Mouse (Mus musculus) gastrocnemius, adult 8-10 months (tissue): ENCODE measurements around the gene Arhgdia. TPM values are rescaled to one million over a fixed set of nuclear protein-coding genes. Genes with fewer than 3 reads are reported as not detected.

ENCODE experiments used
- DNase-seq, 2 experiments: peaks; one replicate each; pipeline ENCODE4 v3.0.0; 2022; ENCODE audit warnings: low spot score in 2 of 2
- total RNA-seq, 4 experiments: library from RNA; stranded (reverse); gene quantifications; 2 replicates each; pipeline ENCODE4 v1.2.4; 2022

Arhgdia gene
- total RNA-seq: 10 to 100 TPM; 74.3 to 86.2 (median 80.7) TPM

DNA sequence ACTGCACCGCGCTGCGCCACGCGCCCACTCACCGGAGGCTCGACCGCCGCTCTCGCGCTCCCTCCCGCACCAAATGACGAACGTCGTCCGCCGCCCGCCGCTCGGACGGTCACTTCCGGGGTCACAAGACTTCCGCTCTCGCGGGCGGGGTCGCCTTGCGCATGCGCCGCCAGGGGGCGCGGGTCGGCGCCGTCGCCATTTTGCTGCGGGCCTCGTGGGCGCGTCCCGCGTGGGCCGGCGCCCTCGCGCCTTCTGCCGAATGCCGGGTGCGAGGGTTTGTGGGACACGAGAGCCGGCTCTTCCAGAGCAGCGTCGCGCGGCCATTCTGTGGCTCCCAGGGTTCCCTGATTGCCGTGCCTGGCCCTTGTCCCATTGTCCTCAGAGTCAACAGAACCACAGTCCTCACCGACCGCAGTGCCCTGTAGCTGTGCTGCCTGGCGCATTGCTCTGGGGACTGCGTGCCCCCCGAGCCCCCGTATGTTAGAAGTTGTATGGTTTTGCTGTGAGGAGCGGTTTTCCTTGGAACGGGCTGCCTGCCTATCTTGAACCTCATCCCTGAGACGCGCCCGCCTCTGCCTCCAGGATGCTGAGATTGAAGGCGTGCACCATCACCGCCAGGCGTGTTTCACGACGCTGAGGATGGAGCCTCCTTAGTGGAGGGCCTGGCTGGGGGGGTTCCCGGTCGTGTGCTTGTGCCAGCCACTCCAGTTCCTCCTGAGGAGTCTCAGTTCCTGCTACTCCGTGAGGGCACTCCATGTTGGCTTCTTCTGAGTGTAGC, at the start of gene Arhgdia:
Arhgdia (minus strand) TSS at position 135 of the 778 bp plus-strand sequence.
- DNase-seq: peak; percentile 72 to 84

DNA sequence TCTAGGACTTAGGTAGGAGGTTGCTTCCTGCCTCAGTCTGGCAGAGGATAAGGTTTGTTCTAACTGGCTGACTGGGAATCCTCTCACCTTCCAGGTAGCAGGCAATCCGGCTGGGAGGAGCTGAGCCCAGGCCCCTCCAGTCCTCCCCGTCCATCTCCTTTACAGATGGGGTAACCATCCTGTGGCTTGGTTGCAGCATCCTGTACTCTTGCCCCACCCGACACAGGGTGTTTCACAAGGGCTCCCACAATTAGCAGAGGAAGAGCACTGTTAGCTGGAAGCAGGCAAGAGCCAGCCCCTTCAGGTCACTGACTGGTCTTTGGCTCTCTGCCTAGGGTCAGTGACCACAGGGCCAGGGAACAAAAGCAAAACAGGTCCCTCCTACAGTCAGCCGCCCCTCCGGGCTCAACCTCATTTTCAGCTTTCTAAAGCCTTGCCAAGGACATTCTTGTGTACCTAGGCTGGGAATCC, 49.0 kb upstream of the Arhgdia start:
- no peak for DNase-seq

DNA sequence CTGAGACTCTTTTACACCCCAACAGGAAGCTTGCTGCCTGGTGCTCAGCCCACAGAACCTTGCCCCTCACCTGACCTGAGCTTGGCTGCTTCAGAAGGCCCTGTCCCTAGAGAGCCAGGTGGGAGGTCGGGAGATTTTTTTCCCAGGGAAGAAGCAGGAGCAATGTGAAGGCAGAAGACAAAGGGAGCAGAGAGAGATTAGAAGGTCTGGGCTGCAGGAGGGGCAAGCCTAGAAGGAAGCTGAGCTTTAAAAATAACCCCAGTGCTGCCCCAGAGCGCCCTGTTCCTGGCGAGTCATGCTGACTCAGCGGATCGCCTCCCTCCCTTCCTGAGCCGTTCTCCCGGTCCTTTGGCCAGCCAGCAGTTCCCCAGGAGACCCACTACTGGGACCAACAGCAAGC, 48.5 kb upstream of the Arhgdia start:
- peak; percentile 57 to 71 for DNase-seq

DNA sequence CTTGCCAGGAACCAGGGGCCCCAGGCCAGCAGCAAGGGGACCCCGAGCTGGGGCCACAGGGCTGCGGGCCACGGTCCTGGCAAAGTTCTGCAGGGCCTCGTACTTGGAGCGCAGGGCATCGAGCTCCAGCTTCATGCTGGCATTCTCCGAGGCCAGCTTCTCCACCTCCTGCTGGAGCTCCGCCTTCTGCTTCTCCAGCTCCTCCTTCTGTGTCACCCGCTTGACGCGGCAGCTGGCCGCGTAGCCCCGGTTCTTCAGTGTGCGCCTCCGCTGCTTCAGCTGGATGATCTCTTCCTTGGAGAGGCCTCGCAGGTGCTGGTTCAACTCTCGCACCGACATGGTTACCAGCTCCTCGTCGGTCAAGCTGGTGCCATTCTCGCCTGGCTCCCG, 47.9 kb upstream of the Arhgdia start:
- DNase-seq: peak in 1 of 2 experiments; percentile 54

DNA sequence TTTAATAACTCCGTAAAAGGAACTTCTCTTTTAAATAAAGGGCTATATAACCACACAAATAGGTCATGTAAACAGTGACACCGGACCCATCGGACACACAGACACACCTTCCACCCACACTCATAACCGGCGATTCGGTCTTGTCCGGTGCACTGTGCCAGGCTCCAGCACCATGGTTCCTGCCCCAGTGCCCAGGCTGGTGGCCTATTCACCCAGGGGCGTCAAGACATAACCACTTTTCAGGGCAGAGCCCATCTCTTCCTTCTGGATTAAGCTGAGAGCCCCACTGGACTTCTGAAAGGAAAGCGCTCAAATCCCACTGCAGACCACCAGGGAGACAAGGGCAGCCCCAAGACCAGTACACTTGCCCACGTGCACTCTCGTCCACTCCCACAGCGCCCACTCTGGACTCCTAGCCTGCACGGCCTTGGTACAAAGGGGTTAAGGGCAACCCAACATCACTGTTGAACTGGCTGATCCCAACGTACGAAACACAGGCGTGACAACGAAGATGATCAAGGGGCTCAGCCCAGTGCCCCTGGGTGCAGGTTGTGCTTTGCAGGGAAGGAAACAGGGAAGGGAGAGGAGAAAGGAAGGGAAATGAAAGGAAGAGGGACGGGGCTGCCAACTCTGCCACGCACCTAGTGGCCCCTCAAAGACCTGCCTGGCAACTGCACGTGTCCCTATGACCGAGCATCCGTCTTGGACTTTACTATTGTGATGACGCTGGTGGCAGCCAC, 47.3 kb upstream of the Arhgdia start:
- no peak for DNase-seq

DNA sequence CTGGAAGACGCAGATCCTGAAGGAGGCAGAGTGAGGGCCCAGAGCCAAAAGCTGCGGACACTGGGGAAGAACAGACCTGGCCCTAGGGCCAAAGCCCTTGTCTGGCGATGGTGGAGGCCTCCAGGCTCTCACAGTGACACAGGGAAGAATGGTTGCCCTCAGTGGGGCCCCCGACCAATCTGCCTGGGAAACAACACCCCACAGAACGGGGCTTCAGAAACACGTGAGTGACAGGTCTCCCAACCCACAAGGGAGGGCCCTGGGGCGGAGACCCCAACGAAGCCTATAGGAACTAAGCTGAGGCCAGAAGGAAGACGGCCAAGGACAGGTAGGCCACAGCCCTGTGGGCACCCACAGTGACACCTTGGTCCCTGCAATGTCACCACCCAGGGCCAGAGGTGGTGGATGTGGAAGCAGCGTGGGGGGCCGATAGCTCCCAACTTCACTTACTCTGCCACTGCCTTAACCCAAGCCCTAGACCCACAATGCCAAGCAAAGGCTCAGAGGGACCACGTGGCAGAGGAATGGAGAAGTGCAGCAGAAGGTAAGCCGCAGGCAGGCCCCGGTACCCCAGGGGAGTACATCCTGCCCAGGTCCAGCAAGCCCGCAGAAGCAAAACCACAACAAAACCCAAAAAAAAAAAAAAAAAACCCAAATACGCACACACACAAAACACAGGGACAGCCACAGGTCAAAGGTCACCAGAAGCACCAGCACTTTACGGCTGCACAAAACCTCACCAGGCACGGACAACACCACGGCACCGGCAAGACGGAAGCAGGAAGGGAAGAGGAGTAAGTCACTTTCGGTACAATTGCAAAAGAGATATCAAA, 46.3 kb upstream of the Arhgdia start:
- no peak for DNase-seq

DNA sequence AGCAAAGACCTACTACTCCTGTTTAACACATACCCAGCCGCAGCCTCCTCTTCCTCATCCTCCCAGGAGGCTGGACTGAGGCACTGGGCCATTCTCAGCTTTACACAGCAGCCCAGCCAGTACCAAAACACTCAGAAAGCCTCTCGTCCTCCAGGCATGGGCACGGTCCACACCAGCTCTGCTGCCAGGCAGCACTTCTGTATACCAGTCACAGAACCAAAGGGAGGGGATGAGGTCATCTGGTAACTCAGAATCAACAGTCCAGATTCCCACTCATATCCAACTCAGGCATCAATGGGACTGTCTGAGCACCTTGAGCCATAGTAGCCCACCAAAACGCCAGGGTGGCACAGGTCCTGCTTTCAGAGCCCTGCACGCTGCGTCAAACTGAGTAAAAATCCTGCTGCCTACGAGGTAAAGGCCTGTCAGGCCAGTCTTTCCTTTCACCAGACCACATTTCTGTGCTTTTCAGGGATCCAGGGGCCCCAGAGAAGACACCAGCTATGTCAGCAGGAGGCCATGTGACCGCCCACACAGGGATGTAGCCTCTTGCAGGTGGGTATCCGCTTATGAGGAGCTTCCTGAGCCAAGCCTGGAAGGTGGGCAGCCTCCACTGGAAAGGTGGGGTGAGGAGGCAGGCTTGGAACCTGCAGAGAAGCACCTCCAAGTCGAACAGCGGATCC, 45.5 kb upstream of the Arhgdia start:
- no peak for DNase-seq

DNA sequence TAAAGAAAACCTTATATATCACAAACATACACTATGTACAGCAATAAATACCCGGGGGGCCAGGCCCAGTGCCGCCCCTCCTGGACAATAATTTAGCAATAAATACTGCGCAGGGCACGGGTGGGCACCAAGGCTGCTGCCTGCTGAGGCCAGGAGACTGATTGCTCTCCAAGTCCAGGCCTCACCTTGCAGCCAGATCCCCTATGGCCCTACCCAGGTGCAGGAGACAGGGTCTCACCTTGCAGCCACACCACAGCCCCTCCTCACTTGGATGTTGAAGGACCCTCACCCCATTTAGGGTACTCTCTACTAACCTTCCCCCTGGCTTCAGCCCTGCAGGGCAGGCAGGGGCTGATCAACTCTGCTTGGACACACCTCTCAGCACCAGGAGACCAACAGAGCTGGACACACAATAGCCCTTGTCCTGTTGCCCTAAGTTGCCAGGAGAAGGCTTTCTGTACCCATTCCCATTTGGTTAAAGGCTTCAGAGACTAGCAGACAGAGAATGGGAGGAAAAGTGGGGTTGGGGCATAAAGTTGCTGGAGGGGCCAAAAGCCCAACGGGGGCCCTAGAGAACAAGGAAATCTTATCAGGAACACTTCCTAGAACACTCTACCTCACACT, 43.8 kb upstream of the Arhgdia start, which contains the start of gene Sirt7:
Sirt7 (minus strand) TSS at position 89 of the 624 bp plus-strand sequence.
- DNase-seq: no peak

DNA sequence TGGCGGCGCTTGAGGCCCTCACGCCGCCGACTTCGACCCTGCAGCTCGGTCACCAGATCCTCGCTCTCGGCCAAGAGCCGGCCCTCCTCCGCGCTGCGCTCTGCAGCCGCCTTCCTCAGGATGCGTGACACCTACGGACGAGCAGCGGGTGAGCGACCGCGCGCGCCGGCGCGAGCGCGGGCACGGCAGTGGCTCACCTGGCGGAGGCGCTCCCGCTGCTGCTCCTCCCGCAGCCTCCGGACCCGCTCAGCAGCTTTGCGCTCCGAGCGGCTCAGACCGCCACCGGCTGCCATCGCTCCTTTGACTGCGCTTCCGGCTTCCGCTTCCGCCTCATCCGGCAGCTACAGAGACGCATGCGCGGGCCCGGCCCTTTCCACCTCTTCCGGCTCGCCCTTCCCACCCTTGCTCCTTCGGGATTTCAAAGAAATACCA, 43.3 kb upstream of the Arhgdia start:
- peak; percentile 66 to 81 for DNase-seq

DNA sequence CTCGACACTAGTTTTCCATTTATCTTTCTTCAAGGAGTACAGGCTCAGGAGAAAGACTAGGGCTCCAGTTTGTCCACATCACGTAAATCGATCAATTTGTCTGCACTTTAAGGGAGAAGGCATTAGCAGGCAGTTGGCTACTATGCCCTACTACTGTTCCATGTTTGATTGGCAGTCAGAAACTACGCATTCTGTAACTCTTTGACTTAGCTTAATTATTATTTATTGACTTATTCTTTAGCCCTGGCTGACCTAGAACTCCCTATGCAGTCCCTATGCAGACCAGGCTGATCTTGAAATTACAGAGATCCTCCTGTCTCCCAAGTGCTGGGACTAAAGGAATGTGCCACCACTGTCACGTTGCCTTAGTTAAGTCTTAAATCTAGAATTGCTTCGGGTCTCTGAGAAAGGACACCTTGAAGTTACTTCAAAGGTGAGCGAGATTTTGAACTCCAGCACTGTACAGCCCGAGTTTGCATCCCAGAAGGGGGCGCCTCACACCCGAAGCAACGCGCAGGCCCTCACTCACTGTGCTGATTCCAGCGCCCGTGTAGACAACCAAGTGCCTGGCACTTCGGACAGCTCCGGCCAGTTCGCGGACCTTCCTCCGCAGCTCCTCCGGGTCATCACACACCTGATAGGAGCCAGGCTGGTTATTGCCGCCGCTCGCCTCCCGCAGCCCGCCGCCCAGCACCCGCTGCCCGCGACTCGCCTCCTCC, 42.7 kb upstream of the Arhgdia start:
- DNase-seq: peak in 1 of 2 experiments; percentile 46

DNA sequence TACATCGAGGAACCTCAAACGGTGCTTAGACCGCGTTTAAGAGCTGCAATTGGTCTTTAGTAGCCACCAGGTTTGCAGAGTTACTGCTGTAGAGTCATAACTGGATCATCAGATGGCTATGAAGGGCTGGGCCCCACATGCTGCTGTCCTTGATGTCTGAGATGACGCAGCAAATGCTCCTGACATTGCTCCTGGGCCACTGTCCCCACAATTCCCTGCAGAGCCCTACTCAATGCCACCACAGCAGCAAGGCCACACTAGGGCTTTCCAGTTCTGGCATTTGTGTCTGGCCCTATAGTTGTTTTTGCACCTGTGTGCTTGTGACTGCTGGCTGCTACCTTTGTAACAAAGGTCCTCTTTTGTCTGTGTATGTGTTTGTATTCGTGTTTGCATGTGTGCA, 41.4 kb upstream of the Arhgdia start:
- DNase-seq: no peak

DNA sequence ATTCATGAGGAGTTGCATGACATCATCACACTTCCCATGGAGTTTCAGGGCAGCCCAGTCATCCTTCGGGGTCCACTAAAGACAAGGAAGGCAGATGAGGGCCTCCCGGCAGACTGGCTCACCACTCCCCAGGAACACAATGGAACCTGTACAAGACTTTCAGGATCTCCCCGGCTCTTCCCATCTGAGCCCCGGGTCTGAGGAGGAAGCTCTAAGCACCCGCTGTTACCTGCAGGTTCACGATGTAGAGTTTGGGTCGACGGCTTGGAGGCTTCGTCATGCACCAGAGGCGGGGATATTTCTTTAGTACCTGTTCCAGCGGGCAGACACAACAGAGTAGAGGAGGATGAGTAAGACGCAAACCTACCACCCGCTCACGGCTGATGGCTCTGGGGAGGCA, 38.8 kb upstream of the Arhgdia start:
- no peak for DNase-seq

DNA sequence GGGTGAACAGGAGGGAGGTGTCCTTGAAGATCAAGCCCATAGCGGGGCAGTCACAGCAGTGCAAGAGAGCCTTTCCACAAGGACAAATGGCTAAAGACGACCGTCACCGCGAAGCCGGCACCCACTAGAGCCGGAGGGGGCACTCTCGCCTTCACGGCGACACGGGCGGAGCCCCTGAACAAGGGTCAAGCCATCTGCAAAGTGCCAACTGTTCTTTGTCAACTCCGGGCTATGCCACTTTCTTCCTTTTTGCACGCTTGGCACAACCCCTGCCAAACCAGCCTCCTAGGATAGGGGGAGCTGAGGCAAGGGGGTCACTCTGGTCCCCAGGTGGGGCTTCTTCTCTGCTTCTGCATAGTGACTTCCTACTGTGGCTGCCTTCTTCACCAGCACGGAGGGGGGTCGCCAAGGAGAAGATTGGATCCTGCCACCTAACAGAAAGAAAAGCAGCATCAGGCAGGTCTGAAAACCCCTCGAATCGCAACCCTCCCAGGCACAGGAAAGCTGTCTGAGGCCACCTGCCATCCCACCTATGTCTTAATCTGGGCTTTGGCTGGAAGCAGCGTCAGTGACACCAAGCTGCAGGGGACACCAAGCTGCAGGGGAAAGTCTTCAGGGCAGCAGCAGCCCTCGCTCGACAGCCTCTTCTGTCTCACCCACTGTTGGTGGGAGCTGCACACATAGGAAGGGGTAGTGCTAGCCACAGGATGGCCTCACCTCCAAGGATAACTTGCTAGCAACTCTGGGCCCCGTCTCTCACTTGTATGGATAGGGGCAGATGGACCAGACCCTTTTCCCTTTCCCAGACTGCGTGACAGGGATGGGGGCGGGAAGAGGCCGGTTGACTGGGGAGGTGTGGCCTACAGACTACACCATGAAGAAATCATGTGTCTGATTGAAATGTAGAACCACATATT, 37.5 kb upstream of the Arhgdia start:
- no peak for DNase-seq

DNA sequence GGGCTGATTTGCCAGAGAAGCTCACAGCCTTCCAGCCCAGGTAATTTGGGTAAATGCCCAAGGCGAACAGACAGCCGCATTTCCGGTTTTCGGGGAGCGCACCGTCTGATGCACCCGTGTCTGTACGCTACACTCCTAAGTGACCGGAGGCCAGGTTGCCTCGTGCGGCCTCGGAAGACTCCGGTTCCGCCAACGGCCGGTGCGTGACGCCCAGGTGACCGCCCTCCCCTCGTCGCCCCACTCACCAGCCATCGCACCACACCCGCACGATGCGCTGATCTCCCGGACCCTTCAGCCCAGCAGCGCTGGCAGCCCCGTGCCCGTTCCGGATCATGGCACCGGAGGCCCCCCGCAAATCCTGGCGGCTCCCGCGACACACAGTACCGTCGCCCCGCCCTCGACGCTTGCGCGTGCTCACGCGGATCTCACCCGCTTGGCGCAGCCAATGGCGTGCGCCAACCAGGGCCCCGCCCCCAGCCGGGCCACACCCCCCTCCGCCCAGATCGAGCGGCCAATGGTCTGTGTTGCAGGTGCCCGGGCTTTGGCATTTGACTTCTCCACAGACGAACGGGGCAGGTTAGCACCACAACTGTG, 36.2 kb upstream of the Arhgdia start, which contains the start of gene Pcyt2:
Pcyt2 (minus strand) TSS at position 418 of the 594 bp plus-strand sequence.
- DNase-seq: peak; percentile 89 to 93

DNA sequence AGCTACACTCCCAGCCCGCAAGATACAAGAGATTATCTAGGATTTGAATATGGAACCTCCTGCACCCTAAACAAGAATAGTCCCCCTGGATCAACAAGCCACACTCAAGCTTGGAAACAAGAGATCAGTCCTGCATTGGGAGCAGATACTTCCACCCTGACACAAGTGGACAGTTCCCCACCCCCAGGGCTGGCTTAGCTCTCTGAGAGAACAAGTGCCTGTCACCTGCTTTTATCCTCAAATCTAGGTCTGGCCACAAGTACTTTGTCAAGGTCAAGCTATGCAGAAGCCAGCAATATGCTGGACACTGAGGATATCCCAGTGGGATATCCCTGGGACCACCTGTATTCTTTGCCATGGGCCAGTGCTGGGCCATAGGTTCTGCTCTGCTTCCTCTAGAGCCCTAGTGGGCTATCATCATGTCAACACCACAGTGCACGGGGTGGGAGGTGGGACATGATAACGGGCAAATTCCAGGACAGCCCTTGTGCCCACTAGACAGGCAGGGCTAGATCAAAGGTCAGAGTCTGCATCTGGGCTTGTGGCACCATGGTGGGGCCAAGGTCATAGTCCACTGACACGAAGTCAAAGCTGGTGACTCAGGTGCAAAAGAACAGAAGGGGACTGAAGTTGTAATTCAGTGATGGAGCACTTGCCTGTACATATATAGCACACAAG, 35.3 kb upstream of the Arhgdia start:
- DNase-seq: no peak

DNA sequence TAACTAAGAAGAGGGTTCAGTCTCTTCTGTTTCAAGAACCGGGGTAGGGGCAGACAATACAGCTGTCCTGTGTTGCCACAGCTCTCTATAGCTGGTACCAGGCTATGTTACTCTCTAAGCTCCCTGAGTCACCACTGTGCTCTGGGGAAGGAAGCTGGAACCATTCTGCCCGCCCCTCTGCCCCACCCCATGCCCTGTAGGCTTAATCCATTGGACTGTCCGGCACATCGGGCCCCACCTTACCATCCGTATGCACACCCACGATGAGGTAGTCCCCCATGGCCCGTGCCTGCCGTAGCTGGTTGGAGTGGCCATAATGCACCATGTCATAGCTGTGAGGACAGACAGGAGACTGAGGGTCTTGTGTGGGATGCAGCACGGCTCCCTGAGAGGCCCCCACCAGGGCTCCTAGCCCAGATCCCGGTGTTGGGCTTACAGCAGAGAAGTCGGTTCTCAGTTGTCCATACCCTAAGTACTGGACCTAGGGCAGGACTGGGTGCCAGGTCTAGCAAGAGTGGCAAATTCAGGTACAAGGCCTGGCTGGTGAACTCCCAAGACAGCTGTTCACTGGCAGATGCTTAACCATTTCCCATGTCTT, 34.3 kb upstream of the Arhgdia start:
- no peak for DNase-seq

DNA sequence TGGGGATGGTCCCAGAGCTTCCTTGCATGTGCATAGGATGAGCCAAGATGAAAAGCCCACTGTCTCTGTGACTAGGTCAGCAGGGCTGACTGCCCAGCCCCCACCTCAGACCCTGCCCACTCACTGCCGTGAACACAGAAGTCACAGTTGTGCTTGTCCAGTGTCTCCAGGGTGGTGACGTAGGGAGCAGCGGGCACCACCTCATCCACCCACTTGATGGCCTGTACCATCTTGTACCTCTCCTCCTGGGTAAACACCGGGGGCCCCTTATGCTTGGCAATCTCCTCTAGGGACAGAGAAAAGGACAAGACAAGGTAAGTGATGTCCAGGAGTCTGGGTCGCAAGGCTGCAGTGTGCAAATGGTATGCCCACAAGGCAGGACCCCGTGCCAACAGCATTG, 33.7 kb upstream of the Arhgdia start:
- DNase-seq: no peak
